Comparison of ENCODE assay signal across 12 mouse cellular contexts in the genomic region with DNA sequence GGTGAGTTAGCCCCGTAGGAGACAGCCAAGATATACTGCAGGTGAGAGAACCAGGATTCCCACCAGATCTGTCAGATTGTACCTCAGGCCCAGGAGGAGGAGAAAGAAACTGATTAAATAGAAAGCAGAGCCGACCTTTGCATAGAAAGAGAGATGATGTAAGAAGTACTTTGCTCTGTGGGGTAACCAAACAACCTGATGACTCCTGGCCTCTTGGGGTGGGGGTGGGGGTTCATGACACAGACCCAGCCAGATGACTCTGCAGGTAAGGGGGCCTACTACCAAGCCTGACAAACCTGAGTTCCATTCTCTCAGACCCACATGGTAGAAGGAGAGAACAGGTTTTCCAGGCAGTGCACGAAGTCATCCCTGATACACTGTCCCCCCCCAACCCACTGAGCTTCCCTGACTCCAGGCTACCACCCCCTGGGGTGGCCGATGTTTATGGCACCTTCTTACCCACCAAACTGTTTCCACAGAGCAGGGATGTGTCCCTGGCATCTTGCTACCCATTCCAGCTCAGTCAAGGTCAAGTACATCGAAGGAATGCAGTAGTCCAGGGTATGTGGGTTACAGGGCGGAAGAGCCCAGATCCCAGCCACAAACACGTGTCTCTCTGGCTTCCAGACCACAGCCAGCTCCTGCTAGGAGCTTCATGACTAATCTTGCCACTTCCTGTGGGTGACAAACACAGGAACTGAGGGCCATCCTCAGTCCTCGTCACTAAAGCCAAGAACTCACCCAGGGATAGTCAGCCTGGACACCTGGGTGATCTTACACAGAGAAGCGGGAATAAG. TPM values are rescaled to one million over a fixed set of nuclear protein-coding genes. Genes with fewer than 3 reads are reported as not detected.
DNase-seq lines count a peak whose midpoint lies in the region; TF ChIP-seq lines count a peak whose summit lies in the region.
"Had no signal": no experiment of that assay in that cellular context is flagged by ENCODE, and none has a peak within 500 bp of the region (broad histone marks: within the 10 kb centered on the region; RNA-seq: fewer than 3 reads in every experiment).

No protein-coding gene starts in this region.

- H3K36me3 ChIP-seq in macrophage (ENCODE audit: inconsistent target): no peaks in the 10 kb centered on the region
- H3K36me3 ChIP-seq: hindbrain, embryonic 13.5 days had no signal

- intact Hi-C loops in gastrocnemius, adult 2 months (cut with DNase I): no loop called here

- no peak for DNase-seq in gastrocnemius, adult 2 months
- DNase-seq in gastrocnemius, postnatal 10 days: no peak
- peak; percentile 60 for DNase-seq in NIH3T3 (ENCODE audit: low read depth)
- peak; percentile 69 to 82 for DNase-seq in kidney, adult 8-10 months
- DNase-seq in right cerebral cortex, postnatal 36 days (ENCODE audit: low spot score in 2 of 2): no peak
- no peak for DNase-seq in T-cell, adult 2 months (ENCODE audit: low spot score)
- DNase-seq in layer of hippocampus, adult 8-10 months (ENCODE audit: low spot score in 2 of 2): no peak
- DNase-seq: lung, embryonic 14.5 days; retina, postnatal 1 day; thymus, postnatal 4 days had no signal

- peak overlapping the region; percentile 35; the same call in 1 of the 2 replicates for H3K27ac ChIP-seq in gastrocnemius, adult 2 months
- peak overlapping the region; percentile 71 for H3K27ac ChIP-seq in macrophage
- H3K27ac ChIP-seq: hindbrain, embryonic 13.5 days had no signal

- H3K79me2 ChIP-seq in macrophage (ENCODE audit: inconsistent target): peaks cover 98% of the 10 kb centered on the region

- no peak overlapping the region for H3K4me3 ChIP-seq in gastrocnemius, adult 2 months
- H3K4me3 ChIP-seq in macrophage (ENCODE audit: inconsistent target): no peak overlapping the region
- H3K4me3 ChIP-seq: hindbrain, embryonic 13.5 days had no signal

- WGBS in macrophage (ENCODE audit: missing documents): 26% methylated on average over 9 of the region's 9 CpGs

- no peak for TF ChIP-seq CTCF in gastrocnemius, adult 2 months (IDR thresholded peaks at IDR 0.05)

RNA-seq across cellular contexts. Expression of a gene that starts 8.9 kb away (rescaled TPM):
- total RNA-seq in gastrocnemius, adult 2 months (2021): 1 to 10 TPM; 4.1 to 4.7 TPM
- total RNA-seq in gastrocnemius, postnatal 10 days (2021): 10 to 100 TPM in 1 of 2 experiments, 1 to 10 TPM in 1; 9.0 to 11.5 TPM
- 100 to 1,000 TPM in 3 of 26 experiments, 10 to 100 TPM in 21, 1 to 10 TPM in 2; 9.1 to 309 (median 31.2) TPM for total RNA-seq in macrophage (2018; cell fraction: chromatin; rRNA removed)
- total RNA-seq in macrophage (2018; cell fraction: cytosol; rRNA removed): 10 to 100 TPM in 13 of 26 experiments, 1 to 10 TPM in 13; 4.6 to 56.9 (median 12.5) TPM
- 100 to 1,000 TPM in 1 of 26 experiments, 10 to 100 TPM in 15, 1 to 10 TPM in 10; 6.6 to 122 (median 16.8) TPM for total RNA-seq in macrophage (2018; cell fraction: nucleus; rRNA removed)
- polyA plus RNA-seq in macrophage (2018): 6.4 to 13.5 TPM (median 8.7 TPM) in 3 replicates
- 1 to 10 TPM; 1.6 to 3.6 (median 2.1) TPM for total RNA-seq in layer of hippocampus, adult 8-10 months (2022)

RNA-seq across cellular contexts. Expression of a gene that starts 31.8 kb away (rescaled TPM):
- total RNA-seq in gastrocnemius, adult 2 months (2021): 10 to 100 TPM; 57.2 to 72.1 TPM
- 10 to 100 TPM; 60.5 to 69.7 TPM for total RNA-seq in gastrocnemius, postnatal 10 days (2021)
- total RNA-seq in macrophage (2018; cell fraction: chromatin; rRNA removed): 1 to 10 TPM in 20 of 26 experiments, under 1 TPM in 4, not detected in 2; 0.65 to 9.7 (median 2.2) TPM
- total RNA-seq in macrophage (2018; cell fraction: cytosol; rRNA removed): 10 to 100 TPM; 14.1 to 26.6 (median 18.8) TPM
- 10 to 100 TPM in 3 of 26 experiments, 1 to 10 TPM in 23; 2.0 to 27.2 (median 7.0) TPM for total RNA-seq in macrophage (2018; cell fraction: nucleus; rRNA removed)
- polyA plus RNA-seq in macrophage (2018): 5.1 to 28.7 TPM (median 17.8 TPM) in 3 replicates
- 10 to 100 TPM; 41.0 to 46.7 (median 42.8) TPM for total RNA-seq in layer of hippocampus, adult 8-10 months (2022)

Comparison
In these comparisons a context has a peak if more than half of its experiments do, and no peak if none do; other contexts are left out.
1. DNase-seq: peak in NIH3T3 (single experiment) and kidney, adult 8-10 months (2 of 2); none in gastrocnemius, adult 2 months (single experiment), gastrocnemius, postnatal 10 days (single experiment), right cerebral cortex, postnatal 36 days (0 of 2), T-cell, adult 2 months (single experiment) and layer of hippocampus, adult 8-10 months (0 of 2).